Mouse (Mus musculus): ENCODE data around the gene Gm11213. TPM values are rescaled to one million over a fixed set of nuclear protein-coding genes. Genes with fewer than 3 reads are reported as not detected.

Gm11213 gene
- polyA plus RNA-seq, 1 experiment, result not detected

Other genes starting within 250 kb of the Gm11213 start
- gene Orm3, start 249.1 kb downstream of the Gm11213 start, polyA plus RNA-seq (2012; rRNA removed), result 1.2 and 1.5 TPM in 2 replicates
- gene Orm2, start 242.8 kb downstream of the Gm11213 start, polyA plus RNA-seq (2012; rRNA removed), result 0.84 and 2.9 TPM in 2 replicates
- gene Akna, start 201.9 kb downstream of the Gm11213 start, polyA plus RNA-seq (2012; rRNA removed), result 4.0 and 5.2 TPM in 2 replicates
- 12.9 and 19.2 TPM in 2 replicates for gene Whrn, start 109.3 kb downstream of the Gm11213 start, polyA plus RNA-seq (2012; rRNA removed)
- gene Atp6v1g1, start 60.5 kb downstream of the Gm11213 start, polyA plus RNA-seq (2012; rRNA removed), result 90.6 and 126 TPM in 2 replicates
- 21.0 and 25.8 TPM in 2 replicates for gene Tmem268, start 46.5 kb downstream of the Gm11213 start, polyA plus RNA-seq (2012; rRNA removed)
- gene Tex48, start 17.2 kb upstream of the Gm11213 start, polyA plus RNA-seq (2012; rRNA removed), result 1.2 and 2.4 TPM in 2 replicates
- not detected in 2 replicates for gene Gm11214, start 58.1 kb upstream of the Gm11213 start, polyA plus RNA-seq (2012; rRNA removed)
- gene Tnfsf15, start 139.9 kb upstream of the Gm11213 start, polyA plus RNA-seq (2012; rRNA removed), result 0.19 and 0.22 TPM in 2 replicates